Mouse (Mus musculus) midbrain, embryonic 13.5 days (tissue): ENCODE results near the gene Gck. TPM values are rescaled to one million over a fixed set of nuclear protein-coding genes. Genes with fewer than 3 reads are reported as not detected.
A peak's percentile ranks its signal among the peaks of the same experiment; 100 is the strongest.

Experiments
- ATAC-seq: fragments of 200-750 bp; cut with Nextera tagmentation; 2 replicates; pipeline ENCODE4 v1.8.0; 2017; ENCODE audit warnings: mild to moderate bottlenecking, moderate TSS enrichment, moderate library complexity
- H3K27ac ChIP-seq: fragments of 300-500 bp; sonication (generic); 2 replicates; pipeline ENCODE4 v1.5.1; 2015; ENCODE audit warnings: inconsistent platforms, mild to moderate bottlenecking, moderate library complexity
- H3K27me3 ChIP-seq: fragments of 300-500 bp; sonication (generic); 2 replicates; pipeline ENCODE4 v1.6.1; 2015; ENCODE audit warnings: mild to moderate bottlenecking, inconsistent platforms
- H3K36me3 ChIP-seq: fragments of 300-500 bp; sonication (generic); 2 replicates; pipeline ENCODE4 v1.6.1; 2015; ENCODE audit warnings: mild to moderate bottlenecking, inconsistent platforms
- H3K4me1 ChIP-seq: fragments of 300-500 bp; sonication (generic); replicated peaks from 2 replicates; pipeline ENCODE4 v1.6.1; 2015; ENCODE audit warnings: inconsistent platforms
- H3K4me2 ChIP-seq: fragments of 300-500 bp; sonication (generic); replicated peaks from 2 replicates; pipeline ENCODE4 v1.6.1; 2015; ENCODE audit warnings: moderate library complexity, mild to moderate bottlenecking, inconsistent platforms
- H3K4me3 ChIP-seq: fragments of 300-500 bp; sonication (generic); replicated peaks from 2 replicates; pipeline ENCODE4 v1.5.1; 2015; ENCODE audit warnings: mild to moderate bottlenecking, inconsistent platforms
- H3K9ac ChIP-seq: fragments of 300-500 bp; sonication (generic); replicated peaks from 2 replicates; pipeline ENCODE4 v1.6.1; 2015; ENCODE audit warnings: mild to moderate bottlenecking, inconsistent platforms
- H3K9me3 ChIP-seq: fragments of 300-500 bp; sonication (generic); 2 replicates; pipeline ENCODE4 v1.6.1; 2016; ENCODE audit warnings: mild to moderate bottlenecking, inconsistent platforms
- WGBS: fragments of 180-500 bp; shearing (Covaris S2); methylation state at CpG from one replicate; pipeline ENCODE4 v1.1.7; 2015; 5-methylcytosine and 5-hydroxymethylcytosine counted together
- polyA plus RNA-seq: library from polyadenylated mRNA; unstranded; fragments of >200 nt; fragmentation: Nextera tagmentation; extraction: Ambion mirVana; gene quantifications from 2 replicates; pipeline ENCODE4 v1.2.1, GENCODE M21; 2015

Gene Gck
- polyA plus RNA-seq, 1 experiment from 2014 or later: 6.1 TPM

DNA sequence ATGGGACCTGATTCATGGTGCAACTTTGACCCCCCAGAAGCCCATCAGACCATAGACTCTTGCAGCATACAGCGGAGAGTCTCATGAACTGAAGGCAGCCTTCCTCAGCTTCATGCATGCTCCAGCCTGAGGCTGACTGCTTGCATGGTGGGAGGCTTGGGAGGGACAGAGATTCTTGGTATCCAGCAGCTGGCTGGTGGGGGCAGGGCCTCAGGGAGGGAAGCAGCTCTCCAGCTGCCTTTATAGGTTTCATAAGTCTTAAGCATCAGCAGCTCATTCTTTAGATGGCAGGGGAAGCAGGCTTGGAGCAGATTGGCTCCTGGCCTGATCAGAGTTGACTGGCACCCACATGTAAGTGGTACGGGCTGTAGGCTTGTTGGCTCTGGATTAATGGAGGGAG lies 82.7 kb downstream of the Gck start:
- no peaks in the 10 kb centered on the region for H3K9me3 ChIP-seq
- no peak overlapping the region for H3K9ac ChIP-seq
- ATAC-seq: no peak
- H3K4me3 ChIP-seq: no peak overlapping the region
- WGBS: 85% methylated on average over 2 of the region's 2 CpGs
- peaks cover 30% of the 10 kb centered on the region for H3K36me3 ChIP-seq
- H3K4me2 ChIP-seq: no peak overlapping the region
- peaks cover 16% of the 10 kb centered on the region for H3K27me3 ChIP-seq
- peaks cover 1% of the 10 kb centered on the region; the same call in 1 of the 2 replicates for H3K4me1 ChIP-seq
- H3K27ac ChIP-seq: no peak overlapping the region

DNA sequence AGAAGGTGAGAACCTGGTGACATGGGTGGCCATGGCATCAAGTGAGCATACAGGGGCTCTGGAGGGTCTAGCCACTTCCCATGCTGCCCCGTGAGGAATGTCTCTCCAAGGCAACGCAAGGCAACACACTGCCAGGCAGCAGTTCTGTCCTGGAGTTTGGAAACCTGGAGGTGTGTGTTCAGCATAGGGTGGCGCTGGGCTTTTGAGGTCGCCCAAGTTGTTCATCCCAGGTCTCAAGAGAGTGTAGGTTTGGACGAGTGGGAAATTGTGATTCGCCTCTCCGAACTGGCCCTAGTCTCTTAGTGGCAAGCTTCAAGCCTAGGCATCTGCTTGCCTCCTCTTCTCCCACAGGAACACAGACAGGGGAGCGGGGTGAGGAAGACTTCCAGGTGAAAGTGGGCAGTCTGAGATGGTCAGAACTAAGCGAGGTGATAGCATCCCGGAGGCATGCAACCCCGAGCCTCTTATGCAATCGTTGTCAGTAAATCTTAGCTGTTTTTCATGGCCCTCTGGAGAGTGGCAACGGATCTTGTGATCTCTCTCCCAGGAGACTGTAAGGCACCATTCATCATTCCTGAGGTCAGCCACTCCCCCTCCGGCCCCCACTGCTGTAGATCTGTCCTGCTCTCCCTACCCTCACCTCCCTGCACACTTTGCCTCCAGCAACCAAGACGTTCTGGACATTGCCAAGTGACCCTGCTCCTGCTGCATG lies 87.3 kb downstream of the Gck start:
- Histone ChIP-seq H3K27ac (no peak overlapping the region), H3K4me3 (peak overlapping the region; percentile 34; the same call in 1 of the 2 replicates), H3K36me3 (no peaks in the 10 kb centered on the region), H3K9me3 (no peaks in the 10 kb centered on the region), H3K27me3 (peaks cover 40% of the 10 kb centered on the region), H3K4me1 (peaks cover 11% of the 10 kb centered on the region), H3K4me2 (peak overlapping the region; percentile 56), H3K9ac (no peak overlapping the region)
- 32% methylated on average over 15 of the region's 15 CpGs for WGBS
- no peak for ATAC-seq

DNA sequence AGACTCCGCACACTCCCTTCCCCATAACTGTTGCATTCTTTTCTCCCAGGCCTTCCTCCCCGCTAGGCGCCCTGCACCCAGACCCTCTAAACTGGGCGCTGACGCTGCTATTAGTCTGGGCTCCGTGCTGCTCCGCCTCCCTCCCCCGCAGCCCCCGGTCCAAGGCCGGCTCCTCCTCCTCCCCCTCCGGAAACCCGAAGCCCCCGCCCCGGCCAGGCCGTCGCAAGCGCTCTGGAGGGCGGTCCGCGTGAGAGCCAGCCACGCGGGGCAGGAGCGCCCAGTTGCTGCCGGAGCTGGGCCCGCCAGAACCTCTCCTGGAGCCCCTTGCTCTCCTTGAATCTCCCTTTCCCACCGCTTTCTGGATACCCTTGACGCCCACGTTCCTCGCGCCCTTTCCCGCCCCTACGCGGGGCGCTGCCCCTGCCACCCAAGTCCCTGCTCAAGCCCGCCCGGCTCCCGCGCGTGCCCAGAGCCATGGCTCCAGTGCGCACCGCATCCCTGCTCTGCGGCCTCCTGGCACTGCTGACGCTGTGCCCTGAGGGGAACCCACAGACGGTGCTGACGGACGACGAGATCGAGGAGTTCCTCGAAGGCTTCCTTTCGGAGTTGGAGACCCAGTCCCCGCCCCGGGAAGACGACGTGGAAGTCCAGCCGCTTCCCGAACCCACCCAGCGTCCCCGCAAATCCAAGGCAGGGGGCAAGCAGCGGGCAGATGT lies 88.0 kb downstream of the Gck start, which contains the start of gene Aebp1:
TSS of gene Aebp1 (plus strand) at position 270 of the 716 bp plus-strand sequence.
- Histone ChIP-seq H3K4me2 (peak within 1 kb of the TSS; percentile 56), H3K9me3 (no peaks in the 10 kb centered on the region), H3K36me3 (no peaks in the 10 kb centered on the region), H3K27me3 (peaks cover 40% of the 10 kb centered on the region), H3K9ac (peak within 1 kb of the TSS; percentile 57), H3K4me1 (peaks cover 11% of the 10 kb centered on the region), H3K4me3 (peak within 1 kb of the TSS; percentile 34), H3K27ac (no peak within 1 kb of the TSS)
- ATAC-seq: no peak
- WGBS: 4% methylated on average over 58 of the region's 59 CpGs

DNA sequence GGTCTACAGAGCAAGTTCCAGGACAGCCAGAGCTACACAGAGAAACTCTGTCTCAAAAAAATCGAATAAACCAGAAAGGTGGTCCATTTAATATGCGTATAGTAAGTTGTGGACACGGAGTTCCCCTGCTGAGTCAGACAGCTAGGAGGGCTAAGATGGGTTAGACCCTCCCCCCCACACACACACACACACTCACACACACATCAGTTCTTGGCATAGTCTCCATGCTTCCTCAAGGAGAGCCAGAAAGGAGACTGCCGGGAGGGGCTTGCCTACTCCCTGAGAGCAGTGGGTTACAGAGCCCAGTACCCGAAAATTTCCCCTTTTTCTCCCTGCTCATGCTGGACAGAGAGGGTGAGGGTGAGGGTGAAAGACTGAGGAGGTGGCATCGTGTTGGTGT lies 89.2 kb downstream of the Gck start:
- WGBS: 67% methylated on average over 6 of the region's 6 CpGs
- Histone ChIP-seq H3K27ac (no peak overlapping the region), H3K9ac (no peak overlapping the region), H3K9me3 (no peaks in the 10 kb centered on the region), H3K4me1 (peaks cover 11% of the 10 kb centered on the region), H3K36me3 (no peaks in the 10 kb centered on the region), H3K4me3 (no peak overlapping the region), H3K4me2 (no peak overlapping the region), H3K27me3 (peaks cover 40% of the 10 kb centered on the region)
- ATAC-seq: no peak

DNA sequence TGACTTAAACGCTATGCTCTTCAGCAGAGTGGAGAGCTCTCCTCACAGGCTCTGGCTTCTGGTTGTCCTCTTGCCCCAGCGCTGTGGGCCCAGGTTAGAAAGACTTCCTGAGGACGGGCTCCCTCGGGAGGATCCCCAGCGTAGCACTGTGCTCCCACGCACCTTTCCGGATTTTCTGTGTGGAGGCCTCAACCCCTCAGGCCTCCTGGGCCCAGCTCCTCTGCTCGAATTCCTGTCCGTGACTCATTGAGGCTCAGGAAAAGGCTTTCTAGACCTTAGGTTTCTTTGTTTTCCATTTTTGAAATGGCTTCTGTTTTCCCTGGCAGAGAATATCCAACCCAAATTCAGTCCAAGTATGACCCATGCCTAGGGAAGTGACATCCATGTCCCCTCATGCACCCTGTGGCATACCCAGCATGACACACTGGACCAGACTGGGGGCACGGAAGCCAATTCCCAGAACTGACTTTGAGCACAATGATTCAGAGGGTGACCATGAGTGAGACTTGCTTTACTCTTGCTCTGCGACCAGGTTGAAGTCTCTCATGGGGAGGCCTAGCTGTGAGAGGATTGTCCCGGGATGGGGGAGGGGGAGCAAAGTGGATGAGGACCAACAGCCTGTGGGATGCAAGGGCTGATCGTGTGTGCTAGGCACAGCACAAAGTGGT lies 89.9 kb downstream of the Gck start:
- no peak overlapping the region for H3K27ac ChIP-seq
- no peaks in the 10 kb centered on the region for H3K9me3 ChIP-seq
- no peak overlapping the region for H3K4me2 ChIP-seq
- H3K36me3 ChIP-seq: no peaks in the 10 kb centered on the region
- H3K9ac ChIP-seq: no peak overlapping the region
- peaks cover 11% of the 10 kb centered on the region for H3K4me1 ChIP-seq
- ATAC-seq: no peak
- 87% methylated on average over 13 of the region's 13 CpGs for WGBS
- no peak overlapping the region for H3K4me3 ChIP-seq
- H3K27me3 ChIP-seq: peaks cover 40% of the 10 kb centered on the region

DNA sequence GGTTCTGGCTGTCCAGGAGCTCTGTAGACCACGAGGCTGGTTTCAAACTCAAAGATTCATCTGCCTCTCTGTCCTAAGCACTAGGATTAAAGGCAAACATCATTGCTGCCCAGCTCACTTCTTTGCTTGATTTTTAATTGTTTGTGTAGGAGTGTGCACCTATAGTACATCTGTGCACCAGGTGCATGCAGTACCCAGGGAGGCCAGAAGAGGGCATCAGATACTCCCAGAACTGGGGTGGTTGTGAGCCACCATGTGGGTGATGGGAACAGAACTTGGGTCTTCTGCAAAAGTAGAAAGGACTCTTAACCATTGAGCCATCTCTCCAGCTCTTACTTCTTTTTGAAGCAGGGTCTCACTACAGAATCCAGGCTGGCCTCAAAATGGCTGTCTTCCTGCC lies 91.2 kb downstream of the Gck start:
- ATAC-seq: no peak
- Histone ChIP-seq H3K4me2 (no peak overlapping the region), H3K27ac (no peak overlapping the region), H3K27me3 (peaks cover 39% of the 10 kb centered on the region), H3K9ac (no peak overlapping the region), H3K4me1 (peaks cover 11% of the 10 kb centered on the region), H3K36me3 (no peaks in the 10 kb centered on the region), H3K9me3 (no peaks in the 10 kb centered on the region), H3K4me3 (no peak overlapping the region)
- 74% methylated on average over 1 of the region's 1 CpGs for WGBS

DNA sequence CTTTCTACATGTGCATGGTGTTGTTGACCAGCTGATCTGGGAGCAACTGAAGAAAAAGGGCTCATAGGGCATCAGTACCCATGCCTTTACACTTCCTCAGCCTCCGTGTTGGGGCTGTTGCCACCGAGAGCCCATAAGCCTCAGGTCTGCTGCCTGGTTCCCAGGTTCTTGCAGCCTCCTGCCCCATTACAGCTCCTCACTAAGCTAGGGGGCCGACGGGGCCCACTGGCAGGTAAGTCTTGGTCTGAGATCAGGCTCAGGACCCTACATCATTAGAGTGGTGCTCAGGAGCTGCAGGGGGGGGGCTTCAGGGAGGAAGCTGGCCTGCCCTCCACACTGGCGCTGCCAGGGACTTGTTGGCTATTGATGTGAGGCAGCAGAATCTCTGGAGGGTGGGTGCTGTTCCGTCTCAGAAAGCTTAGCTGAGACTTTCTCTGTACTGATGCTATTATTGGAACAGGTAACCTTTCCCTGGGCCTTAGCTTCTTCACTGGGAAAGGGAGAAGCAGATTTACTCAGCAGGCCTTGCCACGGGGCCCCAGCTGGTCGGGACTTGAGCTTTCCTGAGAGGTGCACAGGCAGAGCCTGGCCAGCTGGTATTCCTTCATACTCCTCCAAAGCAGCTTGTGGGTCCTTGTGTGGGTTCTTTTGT lies 93.3 kb downstream of the Gck start:
- ATAC-seq: no peak

DNA sequence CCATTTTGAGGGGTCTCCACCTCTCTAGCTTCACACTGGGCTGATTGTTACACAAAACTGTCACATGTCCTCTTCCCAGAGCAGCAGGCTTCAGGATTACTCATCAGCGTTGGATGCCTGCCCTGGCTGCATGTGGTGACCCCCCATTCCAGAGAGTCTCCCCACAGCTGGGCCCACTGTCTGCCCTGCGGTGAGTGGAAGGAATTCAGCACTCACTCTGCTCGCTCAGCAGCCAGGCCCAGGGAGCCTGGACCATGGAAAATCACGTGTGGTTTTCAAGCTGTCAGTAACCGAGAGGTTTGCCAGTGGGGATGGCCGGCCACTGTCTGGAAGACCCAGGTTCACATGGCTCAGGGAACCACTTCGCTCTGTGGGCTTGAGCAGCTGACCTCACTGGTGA lies 94.0 kb downstream of the Gck start:
- H3K27me3 ChIP-seq: peaks cover 11% of the 10 kb centered on the region
- WGBS: 37% methylated on average over 7 of the region's 7 CpGs
- peak; percentile 55 for ATAC-seq
- no peaks in the 10 kb centered on the region for H3K9me3 ChIP-seq
- H3K36me3 ChIP-seq: no peaks in the 10 kb centered on the region
- no peak overlapping the region for H3K9ac ChIP-seq
- H3K27ac ChIP-seq: no peak overlapping the region
- no peak overlapping the region for H3K4me2 ChIP-seq
- H3K4me1 ChIP-seq: no peaks in the 10 kb centered on the region
- H3K4me3 ChIP-seq: no peak overlapping the region

More for the DNA sequence above, 93.3 kb downstream of the Gck start:
- Histone ChIP-seq H3K4me3 (no peak overlapping the region), H3K4me2 (no peak overlapping the region), H3K9ac (no peak overlapping the region), H3K4me1 (peaks cover 3% of the 10 kb centered on the region), H3K27me3 (peaks cover 18% of the 10 kb centered on the region), H3K36me3 (no peaks in the 10 kb centered on the region), H3K27ac (no peak overlapping the region), H3K9me3 (no peaks in the 10 kb centered on the region)
- 83% methylated on average over 8 of the region's 8 CpGs for WGBS

DNA sequence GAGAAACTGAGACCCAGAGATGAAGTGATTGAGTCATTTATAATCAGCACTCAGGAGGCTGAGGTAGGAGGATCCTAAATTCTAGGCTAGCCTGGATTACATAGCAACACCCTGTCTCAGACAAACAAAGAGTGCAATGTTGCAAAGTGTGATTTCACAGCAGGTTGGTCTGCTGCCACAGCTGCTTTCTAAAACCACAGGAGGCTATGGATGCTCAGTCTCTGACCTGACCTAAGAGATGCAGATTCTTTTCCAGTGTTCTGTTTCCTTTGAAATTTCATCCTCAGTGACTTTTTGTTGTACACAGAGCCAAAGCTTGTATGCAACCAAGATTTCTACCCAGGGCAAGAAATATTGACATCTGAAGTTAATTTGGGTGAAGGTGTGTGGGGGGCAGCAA lies 94.4 kb downstream of the Gck start:
- Histone ChIP-seq H3K9ac (no peak overlapping the region), H3K4me2 (no peak overlapping the region), H3K27me3 (peaks cover 7% of the 10 kb centered on the region), H3K36me3 (no peaks in the 10 kb centered on the region), H3K4me1 (no peaks in the 10 kb centered on the region), H3K4me3 (no peak overlapping the region), H3K27ac (no peak overlapping the region), H3K9me3 (no peaks in the 10 kb centered on the region)
- ATAC-seq: no peak

DNA sequence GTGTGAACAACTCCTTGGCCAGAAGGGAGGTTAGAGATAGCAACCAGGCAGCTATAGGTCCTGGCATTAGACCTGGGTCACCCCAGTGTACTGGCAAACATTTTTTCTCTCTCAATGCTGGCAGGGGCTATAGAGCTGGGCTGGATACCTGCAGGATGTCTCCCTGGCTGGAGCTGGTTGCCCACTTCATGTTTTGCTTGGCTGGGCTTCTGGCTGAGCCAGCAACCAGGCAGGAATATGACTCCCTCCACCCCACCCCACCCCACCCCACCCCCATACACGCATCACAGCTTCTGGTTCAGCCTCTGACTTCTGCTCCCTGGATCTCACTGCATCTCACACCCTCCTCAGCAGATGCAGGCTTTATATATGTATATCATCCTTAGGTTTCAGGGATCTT lies 97.6 kb downstream of the Gck start:
- no peaks in the 10 kb centered on the region for H3K9me3 ChIP-seq
- H3K4me1 ChIP-seq: peaks cover 9% of the 10 kb centered on the region
- 60% methylated on average over 1 of the region's 1 CpGs for WGBS
- no peak overlapping the region for H3K4me2 ChIP-seq
- ATAC-seq: no peak
- no peak overlapping the region for H3K9ac ChIP-seq
- H3K27me3 ChIP-seq: no peaks in the 10 kb centered on the region
- no peak overlapping the region for H3K27ac ChIP-seq
- no peak overlapping the region for H3K4me3 ChIP-seq
- no peaks in the 10 kb centered on the region for H3K36me3 ChIP-seq

DNA sequence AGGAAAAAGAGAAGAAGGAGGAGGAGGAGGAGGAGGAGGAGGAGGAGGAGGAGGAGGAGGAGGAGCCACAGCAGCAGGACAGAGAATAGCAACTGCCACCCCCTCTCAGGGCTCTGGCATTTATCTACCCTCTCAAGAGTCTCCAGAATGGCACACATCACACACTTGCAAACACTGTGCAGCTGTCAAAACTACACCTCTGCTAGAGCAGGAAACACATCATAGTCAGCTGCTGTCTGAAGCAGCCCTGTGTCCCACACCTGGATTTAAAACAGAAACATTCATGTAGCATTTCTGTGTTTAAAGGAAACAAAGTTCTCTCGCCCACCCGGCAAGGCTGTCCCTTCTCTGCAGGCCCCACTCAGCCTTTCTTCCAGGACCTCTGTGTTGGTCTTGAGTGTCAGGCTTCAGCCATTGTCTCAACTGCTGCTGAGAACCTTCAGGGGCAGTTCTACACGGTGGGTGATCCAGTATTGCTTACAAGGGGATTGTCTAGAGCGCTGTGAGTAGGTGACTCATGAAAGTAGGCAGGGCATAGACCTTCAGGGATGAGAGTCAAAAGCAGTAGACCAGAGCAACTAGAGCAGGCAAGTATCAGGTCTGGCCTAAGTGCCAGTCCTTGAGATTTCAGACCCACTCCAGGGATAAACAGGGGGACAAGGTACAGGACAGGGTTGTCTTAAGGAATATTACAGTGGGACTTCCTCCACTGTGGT lies 98.7 kb downstream of the Gck start:
- Histone ChIP-seq H3K9ac (no peak overlapping the region), H3K4me2 (no peak overlapping the region), H3K4me3 (no peak overlapping the region), H3K27me3 (no peaks in the 10 kb centered on the region), H3K9me3 (no peaks in the 10 kb centered on the region), H3K27ac (no peak overlapping the region), H3K36me3 (no peaks in the 10 kb centered on the region), H3K4me1 (peaks cover 9% of the 10 kb centered on the region)
- ATAC-seq: no peak
- 68% methylated on average over 4 of the region's 4 CpGs for WGBS
